Mouse (Mus musculus): ENCODE data around the gene Padi2.

DNA sequence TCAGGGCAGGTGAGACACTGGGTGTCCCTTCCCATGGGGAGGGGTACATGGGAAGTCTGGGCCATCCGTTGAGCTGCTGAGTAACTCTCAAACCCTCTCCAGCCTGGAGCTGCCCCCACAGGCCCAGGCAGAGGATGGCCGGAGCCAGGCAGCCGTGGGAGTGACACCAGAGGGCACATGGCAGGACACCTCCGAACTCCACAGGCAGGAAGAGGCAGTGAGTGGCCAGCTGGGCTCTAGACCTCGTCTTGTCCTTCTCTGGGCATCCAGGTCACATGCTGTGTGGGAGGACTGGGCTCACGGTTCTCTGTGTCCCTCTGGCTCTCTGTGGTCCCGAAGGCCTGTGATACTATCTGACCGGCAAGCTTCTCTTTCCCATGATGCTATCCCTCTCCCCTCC is 87.7 kb downstream of the Padi2 start:
- TF ChIP-seq CTCF (IDR thresholded peaks at IDR 0.05; ENCODE audit: borderline replicate concordance, insufficient read depth, low read depth, low read length) (no peak), POLR2A (IDR thresholded peaks at IDR 0.05; ENCODE audit: borderline replicate concordance, insufficient read depth, low read length) (no peak)

Measured in cerebellum, adult 2 months (tissue).